Mouse (Mus musculus): Measurements from ENCODE around the gene Rbm20.
"Not testable (repeated sequence)": the region's sequence is repeated elsewhere in the genome, so short reads cannot be mapped to it uniquely, and the experiment has no call there.

The Rbm20 gene

DNA sequence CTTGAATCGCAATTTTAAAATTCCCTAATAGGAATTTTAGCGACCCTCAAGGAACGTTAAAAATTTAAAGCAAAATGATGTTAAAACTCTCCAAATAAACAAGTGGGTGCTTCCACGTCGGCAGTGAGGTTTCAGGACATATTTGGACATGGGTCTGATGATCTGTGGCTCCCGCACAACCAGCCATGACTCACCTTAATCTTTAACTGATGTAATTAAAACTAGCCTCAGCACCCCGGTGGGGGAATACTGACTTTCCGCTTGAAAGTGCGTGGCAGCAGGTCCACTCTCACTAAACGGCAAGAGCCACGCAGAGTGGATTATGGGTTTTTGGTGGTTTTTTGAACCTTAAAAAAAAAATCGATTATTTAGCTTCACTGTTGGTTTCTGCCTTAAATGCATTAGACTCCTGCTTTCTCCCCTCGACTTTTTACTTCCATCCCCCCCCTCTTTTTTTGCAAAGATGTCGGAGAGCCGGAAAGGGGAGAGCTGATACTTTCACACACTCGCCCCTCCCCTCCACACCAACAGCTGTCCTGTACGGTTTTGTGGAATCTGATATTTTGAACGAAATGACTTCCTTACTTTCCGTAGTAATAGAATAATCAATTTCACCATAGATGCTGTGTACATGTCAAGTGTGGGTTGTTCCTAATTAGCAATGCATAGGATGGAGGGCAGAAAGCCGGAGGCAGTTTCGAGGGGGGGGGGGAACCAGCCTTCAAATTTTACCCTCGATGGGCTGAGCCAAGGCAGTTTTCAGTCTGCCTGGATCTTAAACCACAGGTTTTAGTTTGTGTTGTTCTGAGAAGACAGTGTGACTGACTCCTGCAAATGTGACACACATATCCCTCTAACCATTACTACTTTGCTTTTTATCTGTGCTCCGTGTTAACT is 117.1 kb downstream of the Rbm20 start:
- no peak for DNase-seq

DNA sequence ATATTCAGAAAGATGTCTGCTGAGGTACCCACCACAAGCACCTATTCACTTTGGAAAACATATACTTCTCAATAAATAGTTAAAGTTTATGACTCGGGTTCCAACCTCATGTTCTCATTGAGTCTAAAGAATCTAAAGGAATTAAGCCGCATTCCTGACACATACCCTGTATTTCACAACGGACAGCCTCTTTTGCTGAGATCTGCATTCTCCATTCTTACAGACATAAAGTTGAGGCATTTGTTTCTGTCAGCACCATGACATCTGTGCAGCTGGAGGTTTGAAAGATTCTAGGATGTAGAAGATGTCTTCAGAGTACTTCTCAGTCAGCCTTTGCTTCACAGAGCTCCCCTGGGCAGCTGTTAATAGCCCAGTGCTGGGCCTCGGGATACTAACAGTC is 117.9 kb downstream of the Rbm20 start:
- DNase-seq = no peak

DNA sequence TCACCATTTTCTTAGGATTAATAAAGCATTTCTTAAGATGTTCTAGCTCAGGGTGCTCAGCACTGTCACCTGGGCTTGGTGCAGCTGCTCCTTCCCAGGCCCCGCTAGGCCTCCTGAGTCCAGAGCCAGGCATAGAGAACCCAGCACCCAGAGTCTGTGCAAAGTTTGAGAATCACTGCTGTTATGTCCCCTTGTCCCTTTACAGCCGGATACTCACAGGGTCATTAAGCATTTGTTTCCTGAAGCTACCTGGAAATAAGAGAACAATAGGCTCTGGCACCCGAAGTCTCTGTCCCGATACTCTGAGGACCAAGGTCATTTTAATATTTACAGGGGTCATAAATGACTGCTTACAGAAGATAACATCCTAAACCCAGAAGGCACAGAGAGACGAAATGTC is 118.9 kb downstream of the Rbm20 start:
- DNase-seq = no peak

DNA sequence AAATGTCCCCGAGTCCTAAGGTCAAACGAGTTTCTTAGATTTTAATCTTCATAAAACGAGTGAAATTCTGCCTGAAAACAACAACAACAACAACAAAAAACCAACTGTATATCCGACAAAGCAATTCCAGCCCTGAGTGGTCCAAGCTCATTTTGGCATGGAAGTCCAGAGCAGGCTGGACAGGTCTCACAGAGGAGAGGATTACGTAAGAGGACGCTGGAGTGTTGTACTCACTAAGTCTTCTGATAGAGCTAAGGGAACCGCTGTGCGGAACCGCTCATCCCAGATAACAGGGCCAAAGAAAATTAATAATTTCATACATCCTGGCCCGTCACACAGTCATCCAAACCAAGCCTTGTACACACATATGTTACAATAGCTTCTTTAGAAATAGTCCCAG is 120.7 kb downstream of the Rbm20 start:
- DNase-seq = no peak

DNA sequence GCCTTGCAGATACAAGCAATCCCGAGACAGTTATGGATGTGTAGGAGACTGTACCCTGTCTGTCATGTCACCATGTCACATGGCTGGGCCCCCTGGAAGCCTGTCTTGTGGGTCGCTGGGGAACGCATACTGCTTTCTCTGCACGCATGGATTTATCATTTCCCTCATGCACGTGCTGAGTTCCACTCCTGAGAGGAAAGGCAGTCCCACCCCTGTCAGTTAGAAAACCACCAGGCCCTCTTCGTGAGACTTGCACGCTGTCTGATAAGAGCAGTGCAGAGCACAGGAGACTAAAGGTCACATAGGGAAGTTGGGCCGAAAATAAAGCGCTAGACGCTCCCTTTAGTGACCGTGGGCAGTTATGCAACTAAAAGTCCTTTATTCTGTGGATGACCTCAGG is 122.8 kb downstream of the Rbm20 start:
- DNase-seq = no peak

DNA sequence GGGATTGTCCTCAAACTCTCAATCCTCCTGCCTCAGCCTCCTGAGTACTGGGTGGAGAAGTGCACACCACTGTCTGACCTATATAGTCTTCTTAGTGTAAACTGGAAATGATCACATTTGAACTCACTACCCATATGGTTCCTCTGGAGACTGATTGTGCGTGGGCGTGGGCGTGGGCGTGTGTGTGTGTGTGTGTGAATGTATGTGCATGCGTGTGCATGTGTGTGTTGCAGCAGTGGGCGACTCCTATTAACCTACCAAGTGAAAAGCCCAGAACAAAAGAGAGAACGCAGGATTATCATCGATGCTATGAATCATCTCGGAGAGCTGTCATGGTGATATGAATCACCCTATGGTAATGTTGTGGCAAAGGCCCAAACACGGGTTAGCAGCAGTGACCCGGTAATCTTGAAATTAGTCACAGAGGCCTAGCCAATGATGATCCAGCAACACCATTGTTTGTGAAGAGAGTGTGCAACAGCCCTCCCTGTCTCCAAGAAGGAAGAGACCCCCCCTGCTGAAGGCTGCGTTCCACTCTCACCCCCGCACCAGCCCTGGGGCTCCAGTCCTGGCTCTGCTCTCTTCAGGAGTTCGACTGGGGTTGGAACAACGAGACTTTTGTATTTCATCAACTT is 123.4 kb downstream of the Rbm20 start:
- no peak for DNase-seq

DNA sequence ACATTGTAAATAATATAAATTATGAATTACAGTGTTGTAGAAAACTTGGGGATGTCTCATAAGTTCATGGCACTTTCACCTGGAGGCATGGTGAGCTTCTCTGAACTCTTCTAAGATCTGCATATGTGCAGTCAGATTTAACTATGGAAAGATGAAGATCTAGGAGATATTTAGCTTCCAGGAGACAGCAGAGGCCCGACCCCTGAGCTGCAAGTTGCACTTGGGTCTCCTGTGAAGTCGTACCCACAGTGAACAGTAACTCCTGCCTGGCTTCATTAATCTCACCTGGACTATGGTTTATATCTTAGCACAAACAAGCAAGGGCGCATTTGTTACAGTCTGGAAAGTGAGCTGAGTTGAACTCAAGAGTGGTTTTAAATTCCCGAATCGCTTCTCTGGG is 124.3 kb downstream of the Rbm20 start:
- no peak for DNase-seq

DNA sequence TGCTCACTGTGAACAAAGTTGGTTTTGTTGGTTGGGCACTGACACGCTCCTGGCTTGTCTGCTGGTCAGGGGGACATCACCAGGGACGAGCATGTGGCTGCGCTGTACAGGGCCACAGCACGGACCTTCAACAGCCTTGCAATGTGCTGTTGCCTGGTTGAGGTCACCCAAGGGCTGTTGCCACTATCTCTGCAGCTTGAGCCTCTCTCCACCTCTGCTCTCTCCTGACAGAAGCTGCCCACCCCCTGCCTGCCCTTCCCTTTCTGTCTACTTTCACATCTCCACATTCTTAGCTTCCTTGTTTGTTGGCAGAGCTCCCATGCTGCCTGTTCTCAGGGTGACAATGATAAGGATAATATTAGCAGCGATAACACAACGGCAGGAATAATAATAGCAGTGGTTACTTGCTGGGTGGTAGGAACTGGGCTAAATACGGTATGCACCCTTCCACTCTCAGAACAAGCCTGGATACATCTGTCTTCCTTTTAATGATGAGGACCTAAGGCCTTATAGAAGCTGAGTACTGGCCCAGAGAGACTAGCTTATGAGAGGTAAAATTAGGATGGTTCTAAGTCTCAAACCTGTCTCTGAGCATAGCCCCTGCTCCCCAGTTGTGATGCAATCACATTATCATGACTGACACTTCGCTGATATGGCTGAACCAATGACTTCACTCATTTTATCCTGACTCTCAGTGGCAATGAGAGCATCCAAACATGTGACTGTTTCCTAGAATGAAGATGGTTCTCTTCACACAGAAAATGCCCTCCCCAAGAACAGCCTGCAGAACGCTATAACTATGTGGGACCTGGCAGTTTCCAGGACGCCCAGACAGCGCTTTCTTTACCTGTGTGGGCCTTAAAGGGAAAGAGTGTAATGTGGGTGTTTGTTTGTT is 124.9 kb downstream of the Rbm20 start:
- no peak for DNase-seq

DNA sequence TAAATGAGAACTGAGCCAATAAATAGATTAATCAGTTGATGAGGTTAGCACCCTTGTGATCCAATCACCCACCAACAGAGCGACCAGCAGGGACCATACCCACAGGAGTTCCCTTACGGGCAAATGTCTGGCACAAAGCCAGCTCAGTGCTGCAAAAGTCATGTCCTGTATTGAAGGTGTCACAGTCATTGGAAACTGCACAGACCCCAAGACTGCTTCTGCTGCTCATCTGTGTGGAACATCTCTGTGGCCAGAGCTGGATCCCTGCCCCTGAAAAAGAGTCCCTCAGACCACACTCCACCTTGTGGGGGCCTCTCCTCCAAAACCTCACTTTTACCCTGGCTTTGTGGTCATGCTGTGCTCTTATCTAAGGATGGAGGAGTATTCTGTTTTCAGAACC is 126.8 kb downstream of the Rbm20 start:
- DNase-seq = peak in 1 of 2 experiments; percentile 22

DNA sequence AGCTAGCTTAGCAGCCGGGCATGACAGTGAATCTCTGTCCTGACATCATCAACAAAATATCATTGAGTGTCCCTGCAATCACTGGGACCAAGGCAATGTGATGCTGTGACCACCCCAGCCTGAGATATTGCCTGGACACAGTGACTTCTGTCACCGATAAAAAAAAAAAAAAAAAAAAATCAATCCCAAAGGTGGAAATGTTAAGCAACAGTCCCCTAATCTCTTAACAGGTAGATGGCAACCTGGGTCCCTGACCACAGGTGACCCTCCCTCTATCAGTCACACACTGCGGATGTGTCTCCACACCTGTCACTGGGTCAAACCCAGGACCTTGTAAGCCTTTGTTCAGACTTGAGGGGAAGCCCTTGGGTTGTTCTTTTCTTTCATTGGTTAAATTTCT is 128.0 kb downstream of the Rbm20 start:
- DNase-seq = no peak

DNA sequence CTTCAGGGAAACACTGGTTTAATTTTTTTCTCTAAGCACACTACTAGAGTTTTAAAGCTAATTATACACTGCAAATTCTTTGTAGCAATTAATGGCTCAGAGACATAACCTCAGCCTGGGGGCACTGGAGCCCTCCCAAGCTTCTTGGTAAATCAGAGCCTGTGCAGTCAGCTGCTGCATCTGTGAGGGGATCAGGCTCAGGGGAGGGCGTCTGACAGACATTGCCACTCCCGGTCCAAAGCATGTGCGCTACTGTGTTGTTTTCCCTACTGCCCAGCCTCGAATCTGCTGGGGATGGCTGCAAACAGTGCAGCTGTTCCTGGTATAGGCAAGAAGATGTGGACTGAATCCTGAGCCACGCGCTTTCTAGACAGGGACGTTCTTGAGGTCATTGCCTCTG is 129.0 kb downstream of the Rbm20 start:
- DNase-seq = peak; percentile 44 to 45

DNA sequence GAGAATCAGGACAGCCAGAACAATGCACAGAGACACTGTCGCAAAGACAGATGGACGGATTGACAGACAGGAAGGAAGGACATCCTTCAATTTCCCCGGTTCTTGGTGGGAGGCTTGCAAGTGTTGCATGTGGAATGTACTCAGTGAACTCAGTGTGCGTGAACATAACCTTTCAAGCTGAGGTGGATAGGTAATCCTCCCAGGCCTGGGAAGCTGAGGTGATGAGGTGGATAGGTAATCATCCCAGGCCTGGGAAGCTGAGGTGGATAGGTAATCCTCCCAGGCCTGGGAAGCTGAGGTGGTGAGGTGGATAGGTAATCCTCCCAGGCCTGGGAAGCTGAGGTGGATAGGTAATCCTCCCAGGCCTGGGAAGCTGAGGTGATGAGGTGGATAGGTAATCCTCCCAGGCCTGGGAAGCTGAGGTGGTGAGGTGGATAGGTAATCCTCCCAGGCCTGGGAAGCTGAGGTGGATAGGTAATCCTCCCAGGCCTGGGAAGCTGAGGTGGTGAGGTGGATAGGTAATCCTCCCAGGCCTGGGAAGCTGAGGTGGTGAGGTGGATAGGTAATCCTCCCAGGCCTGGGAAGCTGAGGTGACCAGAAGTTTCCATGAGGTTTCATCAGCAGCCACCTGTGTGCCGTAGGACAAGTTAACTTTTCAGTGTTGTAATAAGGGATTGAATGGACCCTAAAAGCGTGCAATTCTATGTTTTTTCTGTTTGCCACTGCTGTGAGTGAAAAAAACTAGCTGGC is 129.6 kb downstream of the Rbm20 start:
- DNase-seq = not testable (repeated sequence)

DNA sequence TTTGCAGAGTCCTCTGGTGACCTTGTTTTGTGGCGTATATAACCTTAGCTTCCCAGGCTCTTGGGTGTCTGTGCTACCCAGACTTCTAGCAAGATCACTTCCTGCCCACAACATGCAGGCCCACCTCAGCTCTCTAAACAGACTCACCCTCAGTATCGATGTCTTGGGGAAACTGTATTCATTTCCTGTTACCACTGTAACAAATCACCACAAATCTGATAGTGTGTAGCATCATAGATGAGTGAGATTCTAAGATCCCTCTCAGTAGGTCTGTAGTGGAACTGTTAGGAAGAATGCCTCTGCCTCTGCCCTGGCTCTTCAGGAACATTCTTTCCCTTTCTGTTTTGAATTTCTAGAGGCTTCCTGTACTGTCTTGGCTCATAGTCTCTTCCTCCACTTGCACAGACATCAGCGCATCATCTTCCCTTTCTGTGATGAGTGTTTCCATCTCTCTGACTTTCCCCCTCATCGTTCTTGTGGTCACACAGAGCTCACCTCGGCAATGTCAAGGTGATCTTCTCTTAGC is 130.2 kb downstream of the Rbm20 start:
- no peak for DNase-seq

DNA sequence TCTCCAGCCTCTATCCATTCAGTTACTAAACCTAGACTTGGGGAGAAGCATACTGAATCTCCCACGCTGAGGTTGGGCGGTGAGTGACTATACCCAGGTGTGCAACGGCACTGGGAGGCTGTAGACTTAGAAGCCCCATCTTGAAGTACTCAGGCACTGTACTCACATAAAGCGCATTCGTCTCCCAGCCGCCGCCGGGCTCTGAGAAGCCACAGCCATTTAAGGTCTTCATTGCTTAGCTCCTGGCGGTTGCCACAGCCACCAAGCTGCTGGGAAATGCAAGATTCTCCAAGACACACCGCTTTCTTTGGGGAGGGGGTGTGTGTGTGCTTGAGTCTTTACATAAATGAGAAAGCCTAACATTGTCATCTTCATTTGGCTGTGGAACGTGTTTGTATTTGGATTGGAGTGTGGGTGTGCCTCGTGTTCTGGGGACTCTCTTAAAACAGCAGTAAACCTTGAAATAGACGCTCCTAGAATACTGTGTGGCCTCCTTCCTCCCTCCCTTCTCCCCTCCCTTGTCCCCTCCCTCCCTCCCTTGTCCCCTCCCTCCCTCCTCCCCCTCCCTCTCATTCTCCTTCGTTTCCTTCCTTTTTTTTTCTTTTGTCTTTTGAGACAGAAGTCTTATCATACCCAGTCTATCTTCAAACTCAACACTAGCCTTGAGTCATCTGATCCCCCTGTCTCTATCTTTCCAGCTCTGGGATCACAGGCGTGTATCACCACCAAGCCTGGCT is 131.1 kb downstream of the Rbm20 start:
- no peak for DNase-seq

DNA sequence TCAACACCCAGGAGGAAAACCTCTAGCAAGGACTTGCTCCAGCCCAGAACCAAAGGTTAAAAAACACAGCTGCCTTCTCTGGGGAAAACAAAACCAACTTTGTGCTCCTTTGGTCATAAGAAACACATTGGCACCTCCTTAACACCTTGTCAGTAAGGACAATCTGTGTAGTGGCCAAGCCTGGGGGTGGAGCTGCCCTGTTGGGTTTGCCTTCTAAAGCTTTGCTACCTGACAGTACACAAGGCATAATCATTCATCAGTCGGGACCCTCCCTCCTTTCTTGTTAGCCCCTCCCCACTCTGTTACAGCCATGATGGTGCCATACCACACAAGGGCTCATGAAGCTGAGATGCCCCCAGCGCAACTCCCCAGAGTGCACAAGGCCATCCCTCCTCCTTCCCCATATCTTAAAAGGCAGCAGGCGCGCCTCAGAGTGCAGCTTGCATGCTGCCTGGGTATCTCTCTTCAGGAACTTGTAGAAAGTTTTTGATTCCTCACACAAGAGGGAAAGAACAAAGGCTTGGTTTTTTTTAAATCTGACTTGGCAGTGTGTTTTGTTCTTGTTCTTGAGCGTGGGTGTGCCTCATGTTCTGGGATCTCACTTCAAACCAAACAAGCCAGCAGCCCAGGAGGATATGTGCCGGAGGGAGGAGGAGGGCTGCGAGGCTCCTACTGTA is 132.2 kb downstream of the Rbm20 start:
- DNase-seq = no peak

DNA sequence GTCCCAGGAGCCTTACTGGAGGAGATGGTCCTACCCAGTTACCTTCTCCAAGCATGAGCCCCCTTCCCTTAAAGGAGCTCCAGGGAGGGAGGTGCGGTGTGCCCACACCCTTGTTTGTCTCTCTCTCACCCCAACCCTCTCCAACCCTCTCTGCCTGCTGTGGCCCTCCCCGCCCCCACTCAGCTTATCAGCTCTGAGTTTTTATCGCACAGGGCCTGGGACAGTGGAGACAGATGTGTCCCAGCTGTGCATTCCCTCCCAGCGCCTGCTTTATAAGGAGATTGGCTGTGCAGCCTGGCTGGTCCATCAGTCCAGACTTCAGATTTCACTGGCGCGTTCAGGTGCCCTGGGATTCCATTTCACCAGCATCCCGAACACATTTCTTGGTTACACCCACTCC is 132.9 kb downstream of the Rbm20 start:
- DNase-seq = no peak

DNA sequence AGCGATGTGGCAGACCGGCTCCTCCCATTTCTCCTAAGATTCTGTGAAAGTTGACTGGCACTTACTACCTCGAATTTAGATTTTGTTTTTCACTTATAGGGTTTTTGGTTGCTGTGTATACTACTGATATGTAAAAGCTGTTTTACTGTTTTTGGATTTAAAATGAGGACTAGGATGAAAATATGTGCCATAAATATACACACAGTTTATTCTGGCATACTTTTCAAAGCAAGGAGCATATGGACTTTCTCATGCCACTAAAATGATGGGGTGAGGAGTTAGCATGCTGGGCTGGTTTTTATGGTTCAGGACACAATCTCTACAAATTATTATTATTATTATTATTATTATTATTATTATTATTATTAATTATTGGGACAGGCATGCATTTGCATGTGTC is 133.5 kb downstream of the Rbm20 start:
- no peak for DNase-seq

DNA sequence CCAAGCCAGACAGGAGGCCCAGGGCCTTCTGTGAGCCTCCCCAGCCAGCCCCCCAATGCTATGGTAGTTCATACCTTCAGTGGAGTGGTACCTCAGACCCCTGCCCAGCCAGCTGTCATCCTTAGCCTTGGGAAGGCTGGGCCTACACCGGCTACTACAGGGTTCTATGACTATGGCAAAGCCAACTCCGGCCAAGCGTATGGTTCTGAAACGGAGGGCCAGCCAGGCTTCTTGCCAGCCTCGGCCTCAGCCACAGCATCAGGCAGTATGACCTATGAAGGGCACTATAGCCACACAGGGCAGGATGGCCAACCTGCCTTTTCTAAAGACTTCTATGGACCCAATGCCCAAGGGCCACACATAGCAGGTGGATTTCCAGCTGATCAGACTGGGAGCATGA is 136.5 kb downstream of the Rbm20 start:
- no peak for DNase-seq

DNA sequence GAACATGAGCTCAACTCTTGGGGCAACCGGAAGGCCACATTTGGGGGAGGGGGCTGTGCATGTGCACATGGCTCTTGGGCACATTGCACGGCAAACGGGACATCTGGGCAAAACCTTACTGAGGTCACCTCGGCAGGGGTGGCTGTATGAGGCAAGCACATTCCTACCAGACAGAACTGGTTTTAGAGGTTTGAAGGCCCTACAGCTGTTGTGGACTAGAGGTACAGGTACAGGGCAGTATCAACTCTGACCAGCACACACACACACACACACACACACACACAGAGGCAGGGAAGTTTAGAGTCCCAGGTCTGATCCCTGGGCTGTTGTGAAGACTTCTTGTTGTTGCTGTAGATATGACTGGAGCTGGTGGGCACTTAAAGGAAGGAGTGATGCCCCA is 138.6 kb downstream of the Rbm20 start:
- no peak for DNase-seq

DNA sequence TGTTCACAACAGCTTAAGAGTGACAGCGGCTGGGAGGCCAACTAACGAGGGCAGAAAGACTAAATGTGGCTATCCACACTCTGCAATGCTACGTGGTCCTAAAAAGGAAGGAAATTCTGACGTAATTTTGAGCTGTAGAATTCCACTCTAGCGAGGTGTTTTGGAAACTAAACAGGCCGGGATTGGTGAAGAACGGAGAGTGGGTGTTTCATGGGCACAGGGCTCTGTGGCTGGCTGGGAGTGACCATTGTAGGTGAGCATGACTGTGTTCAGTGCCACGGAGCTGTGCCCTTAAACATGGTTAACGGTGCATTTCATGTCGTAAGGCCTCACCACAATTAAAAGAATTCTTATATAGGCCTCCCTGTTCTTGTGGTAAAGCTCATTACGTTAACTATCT is 139.1 kb downstream of the Rbm20 start:
- no peak for DNase-seq

DNA sequence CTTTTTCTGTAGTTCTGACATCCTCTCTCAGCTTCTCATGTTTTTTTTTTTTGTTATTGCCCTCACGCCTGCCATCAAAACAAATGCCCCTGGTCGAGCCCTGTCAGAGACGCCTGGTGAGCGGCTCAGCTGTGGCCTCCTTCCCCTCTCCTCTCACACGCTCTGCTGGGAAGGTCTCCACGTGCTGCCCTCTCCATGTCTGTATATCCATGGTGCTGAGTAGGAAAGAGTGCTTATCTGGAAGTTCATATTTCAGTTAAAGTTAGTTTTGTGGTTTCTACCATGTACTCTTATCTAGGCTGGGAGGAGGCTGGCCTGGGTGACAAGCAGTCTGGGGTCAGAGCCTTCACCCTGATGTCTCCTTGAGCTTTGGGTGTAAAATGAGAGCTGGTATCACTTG is 142.2 kb downstream of the Rbm20 start:
- DNase-seq = no peak

Measured in cerebellum, postnatal 10 days (tissue).